Comparison of ENCODE assay signal across 8 mouse cellular contexts in the genomic region with DNA sequence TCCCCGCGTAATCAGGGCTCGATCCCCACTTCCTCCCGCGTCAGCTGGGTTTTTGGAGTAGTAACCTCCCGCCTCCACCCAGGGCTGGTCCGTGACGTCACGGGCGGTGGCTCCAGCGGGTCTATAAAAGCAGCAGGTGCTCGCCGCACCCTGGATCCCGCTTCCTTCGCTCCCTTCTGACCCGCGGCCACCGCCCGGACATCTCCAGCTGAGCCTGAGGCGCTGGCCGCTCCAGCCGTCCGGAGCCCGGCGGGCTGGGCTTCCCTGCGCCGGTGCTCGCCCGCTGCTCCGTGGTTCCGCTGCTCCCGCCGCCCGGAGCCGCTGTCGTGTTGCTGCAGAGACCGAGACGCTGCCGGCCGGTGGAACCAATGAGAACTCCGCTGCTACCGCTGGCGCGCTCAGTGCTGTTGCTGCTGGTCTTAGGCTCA. TPM values are rescaled to one million over a fixed set of nuclear protein-coding genes. Genes with fewer than 3 reads are reported as not detected.
DNase-seq lines count a peak whose midpoint lies in the region; ATAC-seq and TF ChIP-seq lines count a peak whose summit lies in the region.

A gene (plus strand): TSS at position 154 of the 428 bp plus-strand sequence.

- H3K27ac ChIP-seq in embryonic fibroblast, embryonic 13.5 days (ENCODE audit: insufficient read depth, low read length): no peak within 1 kb of the TSS
- H3K27ac ChIP-seq in liver, embryonic 15.5 days (replicated peaks): no peak within 1 kb of the TSS
- no peak within 1 kb of the TSS for H3K27ac ChIP-seq in neural tube, embryonic 11.5 days (ENCODE audit: low read depth, low read length)
- no peak within 1 kb of the TSS for H3K27ac ChIP-seq in thymus, adult 2 months (ENCODE audit: control insufficient read depth, insufficient read depth, low read length)

- intact Hi-C loops in heart, postnatal 10 days (cut with DNase I): loop anchor here (5.0 kb wide), 1 partner anchor 168 kb away; no protein-coding TSS in a partner anchor

- H3K9me3 ChIP-seq in liver, embryonic 15.5 days (replicated peaks): no peaks in the 10 kb centered on the region
- H3K9me3 ChIP-seq in neural tube, embryonic 11.5 days (ENCODE audit: control insufficient read depth, low read length): no peaks in the 10 kb centered on the region

- peaks cover 34% of the 10 kb centered on the region for H3K27me3 ChIP-seq in liver, embryonic 15.5 days
- H3K27me3 ChIP-seq in neural tube, embryonic 11.5 days (ENCODE audit: control insufficient read depth, insufficient read depth, low read length): peaks cover 9% of the 10 kb centered on the region
- peaks cover 7% of the 10 kb centered on the region for H3K27me3 ChIP-seq in thymus, adult 2 months (ENCODE audit: control insufficient read depth, insufficient read depth, low read length)

- no peaks in the 10 kb centered on the region for H3K36me3 ChIP-seq in liver, embryonic 15.5 days (replicated peaks)
- no peaks in the 10 kb centered on the region for H3K36me3 ChIP-seq in neural tube, embryonic 11.5 days (ENCODE audit: control insufficient read depth, insufficient read depth, low read length)
- H3K36me3 ChIP-seq in thymus, adult 2 months (ENCODE audit: control insufficient read depth, insufficient read depth, low read length): no peaks in the 10 kb centered on the region

- peak within 1 kb of the TSS; percentile 63 for H3K4me2 ChIP-seq in liver, embryonic 15.5 days
- H3K4me2 ChIP-seq in neural tube, embryonic 11.5 days (ENCODE audit: low read depth): peak within 1 kb of the TSS; percentile 90

- peak within 1 kb of the TSS; percentile 55 for H3K4me3 ChIP-seq in embryonic fibroblast, embryonic 13.5 days (ENCODE audit: insufficient read depth, low read length)
- peak within 1 kb of the TSS; percentile 42 for H3K4me3 ChIP-seq in liver, embryonic 15.5 days (replicated peaks)
- peak within 1 kb of the TSS; percentile 58 for H3K4me3 ChIP-seq in neural tube, embryonic 11.5 days (ENCODE audit: low read depth, low read length)
- peak within 1 kb of the TSS; percentile 32 for H3K4me3 ChIP-seq in thymus, adult 2 months (ENCODE audit: control insufficient read depth, insufficient read depth, low read length)

- no peak for TF ChIP-seq POLR2A in embryonic fibroblast, embryonic 13.5 days (IDR thresholded peaks at IDR 0.05; ENCODE audit: low read depth, low read length)
- no peak for TF ChIP-seq POLR2A in thymus, adult 2 months (IDR thresholded peaks at IDR 0.05; ENCODE audit: control insufficient read depth, extremely low read depth, insufficient read depth, low read length, poor library complexity)

- WGBS in liver, embryonic 15.5 days (ENCODE audit: insufficient replicate concordance): under 1% methylated on average over 44 of the region's 44 CpGs
- under 1% methylated on average over 44 of the region's 44 CpGs for WGBS in neural tube, embryonic 11.5 days
- 2% methylated on average over 44 of the region's 44 CpGs for WGBS in thymus, adult 2 months

- peak; percentile 9 to 15 for DNase-seq in spleen, adult 18-20 months
- DNase-seq in spleen, adult 12 weeks (ENCODE audit: low spot score): no peak
- peak; percentile 58 to 65 for DNase-seq in heart, postnatal 10 days
- peak; percentile 55 to 72 for DNase-seq in kidney, postnatal 25 days
- peak; percentile 72 for DNase-seq in neural tube, embryonic 11.5 days (ENCODE audit: low spot score)
- DNase-seq in thymus, adult 2 months: peak; percentile 46

- peaks cover 6% of the 10 kb centered on the region; the same call in 1 of the 2 replicates for H3K4me1 ChIP-seq in embryonic fibroblast, embryonic 13.5 days (ENCODE audit: control insufficient read depth, insufficient read depth, low read length)
- H3K4me1 ChIP-seq in liver, embryonic 15.5 days (replicated peaks): 0 out of 2 replicates have a peak, but pooled peaks cover 6% of the 10 kb centered on the region
- no peaks in the 10 kb centered on the region for H3K4me1 ChIP-seq in neural tube, embryonic 11.5 days (ENCODE audit: control insufficient read depth, insufficient read depth, low read length)
- H3K4me1 ChIP-seq in thymus, adult 2 months (replicated peaks; ENCODE audit: control insufficient read depth, insufficient read depth, low read length): 0 out of 2 replicates have a peak, but pooled peaks cover 2% of the 10 kb centered on the region

- no peak for TF ChIP-seq CTCF in embryonic fibroblast, embryonic 13.5 days (IDR thresholded peaks at IDR 0.05; ENCODE audit: borderline replicate concordance, insufficient read depth, low read length)
- peak; percentile 20; the same call in 1 of the 2 replicates for TF ChIP-seq CTCF in thymus, adult 2 months (IDR thresholded peaks at IDR 0.05; ENCODE audit: borderline replicate concordance, control insufficient read depth, extremely low read depth, insufficient read depth, low read length, poor library complexity)

- ATAC-seq in liver, embryonic 15.5 days (ENCODE audit: insufficient read depth): no peak
- peak; percentile 87 for ATAC-seq in neural tube, embryonic 11.5 days (ENCODE audit: insufficient read depth, low FRiP score, low TSS enrichment)

- H3K9ac ChIP-seq in liver, embryonic 15.5 days: no peak within 1 kb of the TSS
- H3K9ac ChIP-seq in neural tube, embryonic 11.5 days (ENCODE audit: low read length): peak within 1 kb of the TSS; percentile 53

RNA-seq across cellular contexts. Expression of the gene that starts here (rescaled TPM):
- polyA plus RNA-seq in embryonic fibroblast, embryonic 13.5 days (2011; ENCODE audit: insufficient read length, low read depth, missing spikeins): 1.1 and 2.5 TPM in 2 replicates
- not detected for total RNA-seq in heart, postnatal 10 days (2021)
- not detected in 2 replicates for polyA plus RNA-seq in liver, embryonic 15.5 days (2015; fragmentation: Nextera tagmentation; extraction: Ambion mirVana)
- polyA plus RNA-seq in neural tube, embryonic 11.5 days (2014; fragmentation: Nextera tagmentation; extraction: Ambion mirVana): 0.32 TPM in 1 of 2 replicates, not detected in the other
- polyA plus RNA-seq in thymus, adult 2 months (2012; rRNA removed): 0.31 and 0.47 TPM in 2 replicates

Comparison
In these comparisons a context has a peak if more than half of its experiments do, and no peak if none do; other contexts are left out.
1. Peak in DNase-seq in heart, postnatal 10 days; RNA of the gene not detected or under 1 TPM.
2. Peak in DNase-seq, ATAC-seq, H3K4me3 ChIP-seq, H3K9ac ChIP-seq and H3K4me2 ChIP-seq in neural tube, embryonic 11.5 days; RNA of the gene not detected or under 1 TPM.
3. Peak in DNase-seq and H3K4me3 ChIP-seq in thymus, adult 2 months; RNA of the gene not detected or under 1 TPM.